Mouse (Mus musculus): ENCODE data around the gene Clgn. TPM values are rescaled to one million over a fixed set of nuclear protein-coding genes. Genes with fewer than 3 reads are reported as not detected.

Clgn gene
- 10.1 TPM for polyA plus RNA-seq (2014; fragmentation: Illumina TruSeq; extraction: RNeasy Lipid Tissue Mini Kit (QIAGEN cat#74804); ENCODE audit: low read depth, low replicate concordance)

GRCm38 (mm10) chr8:83389316-83390005 is at the start of gene Clgn:
TSS of gene Clgn (plus strand) at chr8:83389867.

GRCm38 (mm10) chr8:83348263-83348662 is 41.4 kb upstream of the Clgn start, which contains the start of gene Mgat4d:
TSS of gene Mgat4d (plus strand) at chr8:83348471.

GRCm38 (mm10) chr8:83458222-83458621 is 68.6 kb downstream of the Clgn start, which contains the start of gene Scoc:
TSS of gene Scoc (minus strand) at chr8:83458391.

Other genes with a start within 250 kb of the Clgn start
- gene Tbc1d9, start 224.5 kb upstream of the Clgn start, polyA plus RNA-seq (2014; fragmentation: Illumina TruSeq; extraction: RNeasy Lipid Tissue Mini Kit (QIAGEN cat#74804); ENCODE audit: low read depth, low replicate concordance), result 33.6 TPM
- 1.8 TPM for gene Gm10645, start 223.7 kb upstream of the Clgn start, polyA plus RNA-seq (2014; fragmentation: Illumina TruSeq; extraction: RNeasy Lipid Tissue Mini Kit (QIAGEN cat#74804); ENCODE audit: low read depth, low replicate concordance)
- gene Ucp1, start 99.5 kb upstream of the Clgn start, polyA plus RNA-seq (2014; fragmentation: Illumina TruSeq; extraction: RNeasy Lipid Tissue Mini Kit (QIAGEN cat#74804); ENCODE audit: low read depth, low replicate concordance), result 0.25 TPM
- 14.5 TPM for gene Elmod2, start 57.4 kb upstream of the Clgn start, polyA plus RNA-seq (2014; fragmentation: Illumina TruSeq; extraction: RNeasy Lipid Tissue Mini Kit (QIAGEN cat#74804); ENCODE audit: low read depth, low replicate concordance)
- 1.8 TPM for gene Mgat4d, start 41.4 kb upstream of the Clgn start, polyA plus RNA-seq (2014; fragmentation: Illumina TruSeq; extraction: RNeasy Lipid Tissue Mini Kit (QIAGEN cat#74804); ENCODE audit: low read depth, low replicate concordance)
- gene Scoc, start 68.5 kb downstream of the Clgn start, polyA plus RNA-seq (2014; fragmentation: Illumina TruSeq; extraction: RNeasy Lipid Tissue Mini Kit (QIAGEN cat#74804); ENCODE audit: low read depth, low replicate concordance), result 64.7 TPM
- not detected for gene Olfr370, start 145.9 kb downstream of the Clgn start, polyA plus RNA-seq (2014; fragmentation: Illumina TruSeq; extraction: RNeasy Lipid Tissue Mini Kit (QIAGEN cat#74804); ENCODE audit: low read depth, low replicate concordance)
- gene Ndufb7, start 176.8 kb downstream of the Clgn start, polyA plus RNA-seq (2014; fragmentation: Illumina TruSeq; extraction: RNeasy Lipid Tissue Mini Kit (QIAGEN cat#74804); ENCODE audit: low read depth, low replicate concordance), result 219 TPM
- 445 TPM for gene Tecr, start 218.1 kb downstream of the Clgn start, polyA plus RNA-seq (2014; fragmentation: Illumina TruSeq; extraction: RNeasy Lipid Tissue Mini Kit (QIAGEN cat#74804); ENCODE audit: low read depth, low replicate concordance)
- 32.8 TPM for gene Dnajb1, start 218.3 kb downstream of the Clgn start, polyA plus RNA-seq (2014; fragmentation: Illumina TruSeq; extraction: RNeasy Lipid Tissue Mini Kit (QIAGEN cat#74804); ENCODE audit: low read depth, low replicate concordance)

Data from adipose tissue, adult 10 weeks (tissue).